Mouse (Mus musculus): ENCODE measurements at regions not wholly inside any gene's neighbourhood (a gene's known extent, or its start where the extent isn't known, plus 50 kb on each side); places are given as distances from the start of the nearest gene placed in this dataset.
"Not testable (repeated sequence)": the region's sequence is repeated elsewhere in the genome, so short reads cannot be mapped to it uniquely, and the experiment has no call there.

- DNase-seq: no peak
Measured at GRCm38 (mm10) chr10:6182400-6182799, 260.2 kb upstream of the Rgs17 start.

DNA sequence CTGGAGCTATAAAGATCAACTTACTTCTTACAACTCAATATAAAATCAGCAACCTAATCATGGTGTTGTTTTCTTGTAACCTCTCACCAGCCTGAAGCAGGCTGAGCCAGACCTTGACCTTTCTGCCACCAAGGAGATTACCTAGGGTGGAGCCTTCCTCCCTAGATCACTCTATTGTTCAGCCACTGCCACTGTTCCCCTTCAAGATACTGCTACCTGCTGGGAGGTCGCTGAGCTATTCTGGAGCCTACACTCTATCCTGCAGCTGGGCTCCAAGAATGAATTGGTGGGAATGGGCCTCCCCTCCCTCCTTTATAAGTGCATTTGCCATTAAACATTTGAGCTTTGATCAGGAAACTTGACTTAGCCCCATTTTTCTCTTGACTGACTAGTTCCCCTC is 242.1 kb upstream of the Rgs17 start:
- not testable (repeated sequence) for DNase-seq

GRCm38 (mm10) chr10:6156941-6157340 is 234.7 kb upstream of the Rgs17 start:
- no peak for DNase-seq

GRCm38 (mm10) chr10:6134091-6134490 is 211.9 kb upstream of the Rgs17 start:
- DNase-seq: no peak

DNA sequence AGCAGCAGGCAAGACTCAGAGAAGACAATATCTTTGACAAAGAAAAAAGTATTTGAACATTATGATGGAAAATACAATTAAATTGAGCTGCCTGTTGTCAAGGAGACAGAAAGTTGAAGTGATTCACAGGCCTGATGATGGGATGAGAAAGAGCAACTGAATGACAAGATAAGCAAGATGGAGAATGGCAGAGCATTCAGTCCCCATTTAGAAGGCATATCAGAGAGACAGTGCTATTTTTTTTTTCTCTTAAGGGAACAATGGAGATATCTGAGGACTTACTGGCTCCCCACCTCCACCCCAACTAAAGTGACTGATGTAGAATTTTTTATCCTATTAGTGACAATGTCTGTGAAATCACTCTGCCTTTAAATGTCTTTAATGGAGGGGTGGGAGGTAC is 202.2 kb upstream of the Rgs17 start:
- DNase-seq: not testable (repeated sequence)

- DNase-seq: peak in 1 of 2 experiments; percentile 2
Measured at GRCm38 (mm10) chr10:6114883-6115622, 192.9 kb upstream of the Rgs17 start.

All from lung, adult 18-20 months (tissue).